Mouse (Mus musculus) splenic B cell, adult 2 months (primary cell): Measurements from ENCODE around the gene Otogl.
A peak's percentile ranks its signal among the peaks of the same experiment; 100 is the strongest.
"Not testable (repeated sequence)": the region's sequence is repeated elsewhere in the genome, so short reads cannot be mapped to it uniquely, and the experiment has no call there.

Experiments used
- DNase-seq: peaks from one replicate; pipeline ENCODE4 v3.0.0-alpha.2; 2011; ENCODE audit warnings: low read depth, low spot score
- H3K27me3 ChIP-seq: 2 replicates; pipeline ENCODE4 v1.6.1; 2012; ENCODE audit warnings: mild to moderate bottlenecking, low read length, moderate library complexity, mixed read lengths; ENCODE audit not compliant: control insufficient read depth, poor library complexity, insufficient read depth, severe bottlenecking
- H3K36me3 ChIP-seq: 2 replicates; pipeline ENCODE4 v1.6.1; 2012; ENCODE audit warnings: mild to moderate bottlenecking, low read length, moderate library complexity, mixed read lengths; ENCODE audit not compliant: control insufficient read depth, poor library complexity, insufficient read depth, severe bottlenecking

Gene Otogl

GRCm38 (mm10) chr10:107805203-107805602 is 106.7 kb downstream of the Otogl start:
- no peaks in the 10 kb centered on the region for H3K27me3 ChIP-seq
- DNase-seq, result no peak
- no peaks in the 10 kb centered on the region for H3K36me3 ChIP-seq

- H3K27me3 ChIP-seq, H3K36me3 ChIP-seq, DNase-seq: not testable (repeated sequence)
Observed at GRCm38 (mm10) chr10:107804285-107804684, 107.6 kb downstream of the Otogl start.

- peak; percentile 39 for DNase-seq
- Histone ChIP-seq H3K36me3 (no peaks in the 10 kb centered on the region), H3K27me3 (no peaks in the 10 kb centered on the region)
Observed at GRCm38 (mm10) chr10:107799671-107800353, 112.1 kb downstream of the Otogl start.

GRCm38 (mm10) chr10:107794812-107795756 is 116.8 kb downstream of the Otogl start:
- no peak for DNase-seq
- H3K36me3 ChIP-seq, result no peaks in the 10 kb centered on the region
- H3K27me3 ChIP-seq, result no peaks in the 10 kb centered on the region

- Histone ChIP-seq H3K36me3 (no peaks in the 10 kb centered on the region), H3K27me3 (no peaks in the 10 kb centered on the region)
- DNase-seq, result no peak
Observed at GRCm38 (mm10) chr10:107792491-107792890, 119.4 kb downstream of the Otogl start.

- Histone ChIP-seq H3K36me3 (no peaks in the 10 kb centered on the region), H3K27me3 (no peaks in the 10 kb centered on the region)
- no peak for DNase-seq
Observed at GRCm38 (mm10) chr10:107779548-107779947, 132.4 kb downstream of the Otogl start.

GRCm38 (mm10) chr10:107759624-107760023 is 152.3 kb downstream of the Otogl start:
- H3K27me3 ChIP-seq, result no peaks in the 10 kb centered on the region
- no peaks in the 10 kb centered on the region for H3K36me3 ChIP-seq
- DNase-seq, result no peak

GRCm38 (mm10) chr10:107753471-107753870 is 158.5 kb downstream of the Otogl start:
- no peak for DNase-seq
- no peaks in the 10 kb centered on the region for H3K36me3 ChIP-seq
- no peaks in the 10 kb centered on the region for H3K27me3 ChIP-seq

- DNase-seq, result no peak
- H3K36me3 ChIP-seq, result no peaks in the 10 kb centered on the region
Observed at GRCm38 (mm10) chr10:107752351-107753143, 159.4 kb downstream of the Otogl start.

GRCm38 (mm10) chr10:107751944-107752343 is 160.0 kb downstream of the Otogl start:
- DNase-seq, result no peak
- Histone ChIP-seq H3K27me3 (no peaks in the 10 kb centered on the region), H3K36me3 (no peaks in the 10 kb centered on the region)

More at GRCm38 (mm10) chr10:107752351-107753143, 159.4 kb downstream of the Otogl start:
- H3K27me3 ChIP-seq, result no peaks in the 10 kb centered on the region

GRCm38 (mm10) chr10:107747566-107747965 is 164.4 kb downstream of the Otogl start:
- no peak for DNase-seq

GRCm38 (mm10) chr10:107746717-107747116 is 165.2 kb downstream of the Otogl start:
- no peaks in the 10 kb centered on the region for H3K36me3 ChIP-seq
- H3K27me3 ChIP-seq, result no peaks in the 10 kb centered on the region
- no peak for DNase-seq

More at GRCm38 (mm10) chr10:107747566-107747965, 164.4 kb downstream of the Otogl start:
- Histone ChIP-seq H3K36me3 (no peaks in the 10 kb centered on the region), H3K27me3 (no peaks in the 10 kb centered on the region)

GRCm38 (mm10) chr10:107739815-107740214 is 172.1 kb downstream of the Otogl start:
- Histone ChIP-seq H3K27me3 (no peaks in the 10 kb centered on the region), H3K36me3 (no peaks in the 10 kb centered on the region)
- DNase-seq, result no peak

GRCm38 (mm10) chr10:107737743-107738142 is 174.2 kb downstream of the Otogl start:
- Histone ChIP-seq H3K27me3 (no peaks in the 10 kb centered on the region), H3K36me3 (no peaks in the 10 kb centered on the region)
- DNase-seq, result no peak
